Mouse (Mus musculus): ENCODE data around the gene Hnrnph2. TPM values are rescaled to one million over a fixed set of nuclear protein-coding genes. Genes with fewer than 3 reads are reported as not detected.

The Hnrnph2 gene
- polyA plus RNA-seq, 1 experiment from 2014 or later: 76.6 TPM

- Histone ChIP-seq H3K9ac (no peak overlapping the region), H3K9me3 (replicated peaks) (no peaks in the 10 kb centered on the region), H3K4me2 (no peak overlapping the region), H3K27ac (replicated peaks) (no peak overlapping the region), H3K27me3 (no peaks in the 10 kb centered on the region), H3K4me1 (replicated peaks) (peaks cover 19% of the 10 kb centered on the region), H3K4me3 (replicated peaks) (no peak overlapping the region), H3K36me3 (replicated peaks) (no peaks in the 10 kb centered on the region)
- ATAC-seq (ENCODE audit: insufficient read depth): no peak
- WGBS (ENCODE audit: insufficient replicate concordance): 49% methylated on average over 2 of the region's 2 CpGs
Observed at GRCm38 (mm10) chrX:134614306-134614705, 13.3 kb downstream of the Hnrnph2 start.

- Histone ChIP-seq H3K9ac (no peak overlapping the region), H3K4me3 (replicated peaks) (no peak overlapping the region), H3K27me3 (no peaks in the 10 kb centered on the region), H3K4me2 (no peak overlapping the region), H3K9me3 (replicated peaks) (no peaks in the 10 kb centered on the region), H3K27ac (replicated peaks) (no peak overlapping the region), H3K36me3 (replicated peaks) (no peaks in the 10 kb centered on the region), H3K4me1 (replicated peaks) (no peaks in the 10 kb centered on the region)
- 63% methylated on average over 9 of the region's 9 CpGs for WGBS (ENCODE audit: insufficient replicate concordance)
- ATAC-seq (ENCODE audit: insufficient read depth): no peak
Observed at GRCm38 (mm10) chrX:134619695-134620094, 18.7 kb downstream of the Hnrnph2 start.

- WGBS (ENCODE audit: insufficient replicate concordance): 60% methylated on average over 8 of the region's 8 CpGs
- no peak for ATAC-seq (ENCODE audit: insufficient read depth)
- no peak overlapping the region for H3K4me2 ChIP-seq
- H3K36me3 ChIP-seq (replicated peaks): no peaks in the 10 kb centered on the region
- H3K4me1 ChIP-seq (replicated peaks): no peaks in the 10 kb centered on the region
- no peak overlapping the region for H3K4me3 ChIP-seq (replicated peaks)
- H3K27me3 ChIP-seq: no peaks in the 10 kb centered on the region
- H3K9ac ChIP-seq: no peak overlapping the region
- H3K9me3 ChIP-seq (replicated peaks): no peaks in the 10 kb centered on the region
- H3K27ac ChIP-seq (replicated peaks): no peak overlapping the region
Observed at GRCm38 (mm10) chrX:134620254-134620865, 19.4 kb downstream of the Hnrnph2 start.

- no peak overlapping the region for H3K4me2 ChIP-seq
- no peaks in the 10 kb centered on the region for H3K9me3 ChIP-seq (replicated peaks)
- 53% methylated on average over 3 of the region's 3 CpGs for WGBS (ENCODE audit: insufficient replicate concordance)
- H3K4me1 ChIP-seq (replicated peaks): no peaks in the 10 kb centered on the region
- H3K9ac ChIP-seq: no peak overlapping the region
- H3K36me3 ChIP-seq (replicated peaks): no peaks in the 10 kb centered on the region
- H3K27me3 ChIP-seq: no peaks in the 10 kb centered on the region
- no peak overlapping the region for H3K4me3 ChIP-seq (replicated peaks)
- ATAC-seq (ENCODE audit: insufficient read depth): no peak
- no peak overlapping the region for H3K27ac ChIP-seq (replicated peaks)
Observed at GRCm38 (mm10) chrX:134621685-134622084, 20.7 kb downstream of the Hnrnph2 start.

GRCm38 (mm10) chrX:134623350-134623749 lies 22.4 kb downstream of the Hnrnph2 start:
- H3K4me2 ChIP-seq: no peak overlapping the region
- no peaks in the 10 kb centered on the region for H3K4me1 ChIP-seq (replicated peaks)
- ATAC-seq (ENCODE audit: insufficient read depth): no peak
- H3K27ac ChIP-seq (replicated peaks): no peak overlapping the region
- no peaks in the 10 kb centered on the region for H3K9me3 ChIP-seq (replicated peaks)
- H3K27me3 ChIP-seq: no peaks in the 10 kb centered on the region
- no peak overlapping the region for H3K9ac ChIP-seq
- no peak overlapping the region for H3K4me3 ChIP-seq (replicated peaks)
- no peaks in the 10 kb centered on the region for H3K36me3 ChIP-seq (replicated peaks)
- 68% methylated on average over 4 of the region's 4 CpGs for WGBS (ENCODE audit: insufficient replicate concordance)

- Histone ChIP-seq H3K27ac (replicated peaks) (no peak overlapping the region), H3K4me1 (replicated peaks) (no peaks in the 10 kb centered on the region), H3K4me3 (replicated peaks) (no peak overlapping the region), H3K9me3 (replicated peaks) (no peaks in the 10 kb centered on the region), H3K4me2 (no peak overlapping the region), H3K27me3 (no peaks in the 10 kb centered on the region), H3K9ac (no peak overlapping the region), H3K36me3 (replicated peaks) (no peaks in the 10 kb centered on the region)
- no peak for ATAC-seq (ENCODE audit: insufficient read depth)
- WGBS (ENCODE audit: insufficient replicate concordance): 26% methylated on average over 2 of the region's 2 CpGs
Observed at GRCm38 (mm10) chrX:134628200-134628599, 27.2 kb downstream of the Hnrnph2 start.

GRCm38 (mm10) chrX:134632710-134633109 lies 31.7 kb downstream of the Hnrnph2 start:
- no peaks in the 10 kb centered on the region for H3K9me3 ChIP-seq (replicated peaks)
- no peak overlapping the region for H3K4me3 ChIP-seq (replicated peaks)
- 63% methylated on average over 5 of the region's 5 CpGs for WGBS (ENCODE audit: insufficient replicate concordance)
- H3K27ac ChIP-seq (replicated peaks): no peak overlapping the region
- H3K27me3 ChIP-seq: no peaks in the 10 kb centered on the region
- H3K4me2 ChIP-seq: no peak overlapping the region
- H3K36me3 ChIP-seq (replicated peaks): no peaks in the 10 kb centered on the region
- H3K9ac ChIP-seq: no peak overlapping the region
- ATAC-seq (ENCODE audit: insufficient read depth): no peak
- H3K4me1 ChIP-seq (replicated peaks): no peaks in the 10 kb centered on the region

GRCm38 (mm10) chrX:134635111-134635510 lies 34.1 kb downstream of the Hnrnph2 start:
- 39% methylated on average over 3 of the region's 3 CpGs for WGBS (ENCODE audit: insufficient replicate concordance)
- no peaks in the 10 kb centered on the region for H3K9me3 ChIP-seq (replicated peaks)
- no peak overlapping the region for H3K4me2 ChIP-seq

GRCm38 (mm10) chrX:134635860-134636259 lies 34.9 kb downstream of the Hnrnph2 start:
- 44% methylated on average over 3 of the region's 3 CpGs for WGBS (ENCODE audit: insufficient replicate concordance)
- Histone ChIP-seq H3K4me1 (replicated peaks) (no peaks in the 10 kb centered on the region), H3K36me3 (replicated peaks) (no peaks in the 10 kb centered on the region), H3K4me2 (no peak overlapping the region), H3K9ac (no peak overlapping the region), H3K27ac (replicated peaks) (no peak overlapping the region), H3K27me3 (no peaks in the 10 kb centered on the region), H3K9me3 (replicated peaks) (no peaks in the 10 kb centered on the region), H3K4me3 (replicated peaks) (no peak overlapping the region)
- ATAC-seq (ENCODE audit: insufficient read depth): no peak

More at GRCm38 (mm10) chrX:134635111-134635510, 34.1 kb downstream of the Hnrnph2 start:
- Histone ChIP-seq H3K27me3 (no peaks in the 10 kb centered on the region), H3K4me3 (replicated peaks) (no peak overlapping the region), H3K27ac (replicated peaks) (no peak overlapping the region), H3K36me3 (replicated peaks) (no peaks in the 10 kb centered on the region), H3K4me1 (replicated peaks) (no peaks in the 10 kb centered on the region), H3K9ac (no peak overlapping the region)
- ATAC-seq (ENCODE audit: insufficient read depth): no peak

GRCm38 (mm10) chrX:134641000-134641760 lies 40.2 kb downstream of the Hnrnph2 start:
- no peaks in the 10 kb centered on the region for H3K27me3 ChIP-seq
- H3K9me3 ChIP-seq (replicated peaks): no peaks in the 10 kb centered on the region
- no peaks in the 10 kb centered on the region for H3K4me1 ChIP-seq (replicated peaks)
- WGBS (ENCODE audit: insufficient replicate concordance): 23% methylated on average over 10 of the region's 10 CpGs
- H3K27ac ChIP-seq (replicated peaks): no peak overlapping the region
- no peak overlapping the region for H3K4me3 ChIP-seq (replicated peaks)
- no peak overlapping the region for H3K9ac ChIP-seq
- no peak overlapping the region for H3K4me2 ChIP-seq
- H3K36me3 ChIP-seq (replicated peaks): no peaks in the 10 kb centered on the region
- no peak for ATAC-seq (ENCODE audit: insufficient read depth)

GRCm38 (mm10) chrX:134646338-134646737 lies 45.4 kb downstream of the Hnrnph2 start:
- no peak overlapping the region for H3K4me2 ChIP-seq
- H3K4me3 ChIP-seq (replicated peaks): no peak overlapping the region
- H3K27ac ChIP-seq (replicated peaks): no peak overlapping the region
- no peak for ATAC-seq (ENCODE audit: insufficient read depth)
- WGBS (ENCODE audit: insufficient replicate concordance): 46% methylated on average over 1 of the region's 1 CpGs
- no peaks in the 10 kb centered on the region for H3K4me1 ChIP-seq (replicated peaks)
- no peaks in the 10 kb centered on the region for H3K36me3 ChIP-seq (replicated peaks)
- H3K27me3 ChIP-seq: no peaks in the 10 kb centered on the region
- H3K9ac ChIP-seq: no peak overlapping the region
- H3K9me3 ChIP-seq (replicated peaks): no peaks in the 10 kb centered on the region

Measured in liver, embryonic 15.5 days (tissue).